Mouse (Mus musculus): ENCODE measurements around the gene Txn2.

Txn2 gene

GRCm38 (mm10) chr15:77928673-77929331 is at the start of gene Txn2:
TSS of gene Txn2 (minus strand) at chr15:77929006.
- DNase-seq = peak; percentile 94

GRCm38 (mm10) chr15:77977663-77978062 is 48.9 kb upstream of the Txn2 start:
- DNase-seq = no peak

DNA sequence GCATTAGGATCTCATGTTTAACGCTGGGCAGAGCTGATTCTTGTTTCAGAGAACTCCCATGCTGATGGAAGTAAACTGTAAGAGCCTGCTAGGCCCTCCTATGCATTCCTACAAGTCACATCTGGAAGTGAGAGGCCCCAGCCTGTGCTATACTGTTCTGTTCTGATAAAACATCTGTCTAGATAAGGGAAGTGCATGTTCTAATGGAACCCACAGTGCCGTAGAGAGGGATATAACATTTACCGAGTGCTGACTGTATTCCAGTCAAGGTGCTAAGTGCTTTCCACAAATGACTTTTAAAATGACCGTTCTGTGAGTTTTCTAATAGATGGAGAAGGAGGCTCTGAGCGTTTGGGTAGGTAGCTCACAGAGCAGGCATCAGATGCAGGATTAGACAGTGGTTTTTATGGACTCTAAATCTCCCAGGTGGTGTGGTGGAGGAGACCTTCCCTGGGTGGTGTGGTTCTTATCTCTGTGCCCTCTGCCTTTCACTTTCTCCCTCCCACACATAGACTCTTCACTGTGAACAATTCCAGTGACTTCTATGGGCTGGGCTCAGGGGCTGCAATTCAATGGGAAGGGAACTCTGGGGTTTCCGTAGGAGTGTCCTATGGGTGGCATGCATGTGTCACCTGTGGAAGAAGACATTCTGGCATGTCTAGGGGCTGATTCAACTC is 45.5 kb upstream of the Txn2 start:
- no peak for DNase-seq

- DNase-seq = peak; percentile 97
Observed at GRCm38 (mm10) chr15:77970470-77971292, 41.9 kb upstream of the Txn2 start, which contains the start of gene Eif3d. TSS of gene Eif3d (minus strand) at chr15:77970813.

GRCm38 (mm10) chr15:77969940-77970469 is 41.2 kb upstream of the Txn2 start:
- DNase-seq = no peak

- no peak for DNase-seq
Observed at GRCm38 (mm10) chr15:77965117-77965528, 36.3 kb upstream of the Txn2 start.

DNA sequence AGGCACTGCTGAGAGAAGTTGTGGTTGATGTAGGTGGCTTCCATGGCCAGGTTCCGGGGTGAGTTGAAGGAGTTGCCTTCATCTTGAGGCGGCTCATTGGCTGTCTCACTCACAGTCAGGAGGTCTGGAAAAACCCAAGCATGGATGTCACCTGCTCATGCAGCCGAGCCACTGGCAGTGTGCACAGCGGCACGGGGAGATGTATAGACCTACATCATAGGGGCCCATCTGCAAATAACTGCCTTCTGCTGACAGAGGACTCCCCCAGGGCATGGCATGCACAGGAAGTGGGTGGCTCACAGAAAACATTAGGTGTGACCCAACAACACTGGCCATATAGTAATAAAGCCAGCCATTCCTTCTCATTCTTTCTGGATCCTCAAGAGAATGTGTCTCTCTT is 33.6 kb upstream of the Txn2 start:
- DNase-seq = no peak

DNA sequence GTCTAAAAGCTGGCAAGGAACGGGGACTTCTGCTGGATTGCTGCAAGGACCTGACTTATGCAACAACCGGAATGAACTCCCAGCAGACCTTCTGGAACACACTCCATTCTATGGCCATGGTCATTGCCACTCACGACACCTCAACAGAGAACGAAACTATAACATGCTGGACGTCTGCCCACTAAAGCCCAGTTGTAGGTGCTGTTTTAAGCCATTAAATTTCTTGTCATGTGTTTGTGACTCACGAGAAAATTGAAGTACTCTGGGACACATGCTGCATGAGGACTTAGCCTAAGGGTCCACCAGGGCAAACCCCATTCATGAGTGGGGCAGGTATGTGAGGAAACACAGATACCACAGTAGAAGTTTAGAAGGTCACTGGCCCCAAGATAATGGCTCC is 31.9 kb upstream of the Txn2 start:
- DNase-seq = no peak

- DNase-seq = no peak
Observed at GRCm38 (mm10) chr15:77958071-77958470, 29.3 kb upstream of the Txn2 start.

DNA sequence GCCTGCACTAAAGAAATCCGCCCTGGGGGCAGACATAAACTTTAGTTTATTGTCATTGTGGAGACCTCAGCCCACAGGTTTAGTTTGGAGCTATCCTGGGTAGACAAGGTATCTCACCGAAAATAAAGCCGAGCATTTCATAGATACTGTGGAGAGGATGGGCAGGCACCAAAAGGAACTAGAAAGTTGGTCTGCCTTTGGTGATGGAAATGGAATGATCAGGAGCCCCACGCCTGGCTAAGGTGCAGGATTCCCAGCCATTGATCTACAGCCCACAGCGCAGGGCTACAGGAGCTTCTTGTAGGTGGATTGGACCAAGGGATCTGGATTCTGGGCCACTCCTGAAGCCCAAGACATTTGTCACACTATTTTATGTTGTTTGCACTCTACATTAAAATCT is 28.8 kb upstream of the Txn2 start:
- DNase-seq = no peak

DNA sequence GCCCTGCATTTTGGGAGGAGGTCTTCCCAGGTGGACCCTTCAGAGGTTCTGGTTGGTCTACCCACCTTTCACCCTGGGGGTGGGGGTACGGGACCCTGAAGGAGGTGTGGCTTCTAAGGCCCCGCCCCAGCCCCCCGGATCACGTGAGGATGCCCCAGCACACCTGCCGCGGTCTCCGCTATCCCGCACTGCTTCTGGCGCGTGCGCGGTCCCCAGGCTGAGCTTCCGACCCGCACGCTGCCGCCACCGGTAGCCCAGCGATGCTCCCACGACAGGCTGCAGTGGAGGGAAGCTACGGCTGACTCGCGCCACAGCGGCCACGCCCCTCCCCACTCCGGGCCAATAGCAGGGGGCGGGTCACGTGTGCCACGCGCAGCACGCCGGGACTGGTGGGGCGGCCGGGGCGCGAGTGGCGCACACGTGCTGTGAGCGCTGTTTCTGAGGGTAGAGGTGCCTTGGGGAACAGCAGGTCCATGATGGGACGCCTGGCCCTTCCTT is 27.6 kb upstream of the Txn2 start, which contains the start of gene Foxred2:
Gene Foxred2 (minus strand): TSS at position 319 of the 498 bp plus-strand sequence.
- peak; percentile 88 for DNase-seq

DNA sequence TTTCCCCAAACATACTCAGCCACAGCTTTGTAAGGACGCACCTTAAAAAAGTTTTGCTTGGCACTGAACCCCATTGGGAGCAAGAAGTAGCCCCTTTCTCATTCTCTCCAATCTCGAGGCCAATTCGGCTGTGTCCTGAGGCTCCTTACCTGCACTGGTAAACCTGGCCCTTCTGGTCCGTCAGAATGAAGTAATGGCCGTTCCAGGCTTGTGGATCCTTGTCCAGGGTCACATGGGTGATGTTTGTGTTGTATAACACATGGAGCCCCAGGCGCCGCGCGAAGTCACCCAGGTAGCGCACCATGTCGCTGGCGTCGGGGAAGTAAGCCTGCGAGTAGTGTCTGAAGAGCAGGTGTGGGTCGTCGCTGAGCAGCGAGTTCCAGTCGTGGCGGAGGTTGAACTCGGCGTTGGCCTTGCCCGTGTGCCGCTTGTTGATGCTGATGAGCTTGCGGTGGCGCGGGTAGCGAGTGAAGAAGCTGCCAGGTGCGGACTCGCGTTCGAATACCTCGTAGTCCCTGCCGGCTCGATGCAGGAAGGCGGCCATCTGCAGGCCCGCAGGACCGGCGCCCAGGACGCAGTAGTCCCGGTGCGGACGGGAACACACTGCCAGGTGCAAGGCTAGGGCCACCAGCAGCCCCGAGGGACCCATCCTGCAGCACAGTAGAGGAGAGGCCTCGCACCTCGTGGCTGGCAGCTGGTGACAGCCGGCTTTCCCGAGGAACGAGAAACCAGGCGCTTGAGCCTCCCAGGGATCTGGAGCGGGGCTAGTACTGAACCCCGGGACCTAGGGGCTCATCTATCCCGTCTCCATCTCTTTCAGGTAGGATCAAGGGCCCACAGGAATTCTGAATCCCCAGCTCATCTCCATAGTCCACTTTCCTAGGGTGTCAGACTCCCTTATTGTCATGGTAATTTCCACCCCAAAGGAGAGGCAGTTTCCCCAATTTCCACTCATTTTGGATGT is 26.9 kb upstream of the Txn2 start:
- DNase-seq = peak; percentile 18

DNA sequence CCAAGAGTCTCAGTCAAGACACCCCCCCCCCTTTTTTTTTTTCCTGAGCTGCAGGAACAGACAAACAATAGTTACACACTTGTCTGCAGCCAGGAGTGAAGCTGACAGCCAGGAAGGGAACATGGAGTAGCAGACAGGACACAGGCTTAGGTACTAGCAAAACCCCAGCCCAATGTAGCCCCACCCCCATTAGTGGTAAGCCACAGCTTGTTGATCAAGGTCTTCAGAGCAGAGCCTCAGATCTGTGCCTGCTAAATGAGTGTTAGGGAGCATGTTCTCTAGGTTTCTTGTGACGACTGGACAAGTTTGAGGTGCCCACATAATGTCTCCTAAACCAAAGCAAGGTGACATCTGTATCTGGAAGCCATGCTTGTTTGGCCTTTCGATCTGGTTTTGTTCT is 25.6 kb upstream of the Txn2 start:
- DNase-seq = no peak

GRCm38 (mm10) chr15:77952921-77953320 is 24.1 kb upstream of the Txn2 start:
- DNase-seq = no peak

GRCm38 (mm10) chr15:77949061-77949460 is 20.3 kb upstream of the Txn2 start:
- DNase-seq = no peak

DNA sequence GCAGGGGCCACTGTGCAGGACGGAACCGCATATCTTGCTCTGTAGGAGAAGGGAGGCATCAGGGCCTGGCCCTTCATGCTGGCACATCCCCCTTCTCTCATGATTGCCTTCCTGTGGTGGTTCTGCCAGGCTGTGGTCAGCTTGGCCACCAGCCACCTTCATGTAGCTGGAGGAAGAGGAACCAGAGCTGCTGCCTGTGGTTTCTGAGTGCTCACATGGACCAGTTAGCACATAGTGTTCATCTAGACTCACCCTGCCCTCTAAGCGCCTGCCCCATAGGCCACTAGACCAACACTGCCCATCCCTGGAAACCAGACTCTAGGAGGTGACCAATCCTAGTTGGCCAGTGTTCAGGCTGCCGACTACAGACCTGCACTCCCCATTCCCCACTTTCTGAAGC is 16.9 kb upstream of the Txn2 start:
- no peak for DNase-seq

DNA sequence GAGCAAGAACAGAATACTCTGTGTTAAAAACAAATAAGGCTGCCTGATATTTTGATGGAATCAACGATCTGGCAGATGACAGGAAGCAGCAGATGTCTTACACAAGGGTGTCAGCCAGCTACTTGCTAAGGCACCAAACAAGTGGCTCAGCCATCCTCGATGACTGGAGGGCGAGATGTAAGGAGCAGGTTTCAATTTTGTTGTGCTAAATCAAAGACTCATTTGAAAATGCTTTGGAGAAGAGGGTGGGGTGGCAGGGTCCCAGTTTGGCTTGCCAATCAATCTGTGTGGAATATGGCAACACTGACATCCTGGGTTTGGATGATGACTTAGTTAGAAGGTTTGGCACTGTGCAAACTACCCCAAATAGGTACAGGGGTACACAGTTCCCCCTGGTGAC is 12.8 kb upstream of the Txn2 start:
- no peak for DNase-seq

DNA sequence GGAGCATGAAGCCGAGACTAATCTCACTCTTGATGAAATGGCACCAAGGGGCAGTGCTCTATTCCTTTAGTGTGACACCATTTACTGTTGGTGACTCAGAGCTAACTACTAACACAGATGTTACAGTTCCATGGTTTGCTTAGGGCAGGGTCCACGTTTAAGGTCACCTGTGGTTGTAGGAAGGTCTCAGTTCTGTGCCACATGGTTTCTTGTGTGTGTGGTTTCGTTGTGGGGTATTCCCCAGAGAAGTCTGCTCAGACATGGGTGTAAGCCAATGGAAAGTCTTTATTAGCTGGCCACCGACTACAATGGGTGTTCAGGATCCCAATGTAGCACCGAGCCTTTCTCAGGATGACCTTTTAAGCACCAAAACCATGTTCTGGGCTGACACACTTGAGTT is 9.7 kb upstream of the Txn2 start:
- DNase-seq = no peak

DNA sequence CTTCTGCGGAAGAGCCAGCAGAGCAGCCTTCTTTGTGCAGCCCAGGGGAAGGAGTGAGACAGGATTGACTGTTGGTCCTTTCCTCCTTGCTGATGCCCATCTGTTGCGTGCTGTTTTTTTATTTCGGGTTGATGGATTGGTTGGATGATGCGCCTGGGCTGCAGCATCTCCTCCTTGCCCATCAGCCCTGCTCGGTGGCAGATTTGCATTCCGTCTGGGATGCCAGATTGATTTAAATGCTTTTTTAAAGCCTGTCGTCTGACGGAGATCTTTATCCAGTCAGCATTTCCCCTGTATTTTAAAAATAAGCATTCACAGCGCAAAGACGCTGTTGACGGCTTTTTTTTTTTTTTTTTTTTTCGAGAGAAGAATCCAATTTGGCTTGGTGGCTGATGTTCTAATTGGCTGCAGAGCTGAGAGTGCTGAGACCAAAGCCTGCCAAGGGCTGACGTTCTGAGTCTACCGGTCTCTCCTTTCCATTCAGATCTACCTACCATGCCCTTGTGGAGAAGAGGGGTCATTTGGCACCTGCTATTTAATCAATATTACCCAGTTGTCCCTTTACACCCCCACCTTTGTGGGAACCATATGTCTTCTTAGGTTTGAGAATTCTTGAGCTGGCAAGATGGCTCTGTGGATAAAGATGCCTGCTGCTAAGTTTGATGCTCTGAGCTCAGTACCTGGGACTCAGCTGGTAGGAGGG is 7.0 kb upstream of the Txn2 start:
- no peak for DNase-seq

- DNase-seq = no peak
Observed at GRCm38 (mm10) chr15:77934968-77935367, 6.2 kb upstream of the Txn2 start.

GRCm38 (mm10) chr15:77934326-77934725 is 5.5 kb upstream of the Txn2 start:
- no peak for DNase-seq

Measured in thymus, postnatal 25 days (tissue).